Mouse (Mus musculus) thymus, postnatal 14 days (tissue): ENCODE results near the gene Ptch1.

Experiments
- DNase-seq: peaks from one replicate; pipeline ENCODE4 v3.0.0; 2021

Gene Ptch1

GRCm38 (mm10) chr13:63486791-63487706, 86.3 kb downstream of the Ptch1 start:
- no peak for DNase-seq

GRCm38 (mm10) chr13:63475356-63475755, 98.0 kb downstream of the Ptch1 start:
- no peak for DNase-seq
